Mouse (Mus musculus) layer of hippocampus, postnatal 14 days (tissue): Measurements from ENCODE around the gene Mansc1. TPM values are rescaled to one million over a fixed set of nuclear protein-coding genes. Genes with fewer than 3 reads are reported as not detected.

Source experiments
- total RNA-seq, 2 experiments: library from RNA; stranded (reverse); gene quantifications; 2 replicates each; pipeline ENCODE4 v1.2.3; 2021

Mansc1 gene
- total RNA-seq, 2 experiments from 2014 or later, result 5.5 to 5.8 TPM

Other genes starting within 250 kb of the Mansc1 start
- not detected for gene Bcl2l14, start 236.2 kb downstream of the Mansc1 start, total RNA-seq
- gene Lrp6, start 65.5 kb downstream of the Mansc1 start, total RNA-seq, result 10 to 100 TPM; 56.1 to 58.4 TPM
- gene Borcs5, start 7.0 kb upstream of the Mansc1 start, total RNA-seq, result 10 to 100 TPM; 31.9 to 32.9 TPM
- gene Dusp16, start 160.1 kb upstream of the Mansc1 start, total RNA-seq, result 1 to 10 TPM; 8.6 to 9.5 TPM
- gene Crebl2, start 197.7 kb upstream of the Mansc1 start, total RNA-seq, result 10 to 100 TPM; 19.4 to 19.5 TPM